Mouse (Mus musculus) ovary, adult 18-20 months (tissue): Measurements from ENCODE around the gene Fcgr1.
"Not testable (repeated sequence)": the region's sequence is repeated elsewhere in the genome, so short reads cannot be mapped to it uniquely, and the experiment has no call there.

ENCODE experiments used
- DNase-seq: peaks from one replicate; pipeline ENCODE4 v3.0.0; 2022; ENCODE audit warnings: low spot score, mixed read lengths

Gene Fcgr1

GRCm38 (mm10) chr3:96248141-96249033 lies 45.4 kb downstream of the Fcgr1 start:
- DNase-seq: no peak

- no peak for DNase-seq
Measured at GRCm38 (mm10) chr3:96247356-96248140, 46.2 kb downstream of the Fcgr1 start.

GRCm38 (mm10) chr3:96246427-96246856 lies 47.3 kb downstream of the Fcgr1 start, which contains the start of gene Hist2h3c1:
Gene Hist2h3c1, plus strand, starts transcription at chr3:96246685.
- DNase-seq: not testable (repeated sequence)

GRCm38 (mm10) chr3:96246018-96246417 lies 47.8 kb downstream of the Fcgr1 start:
- DNase-seq: not testable (repeated sequence)

GRCm38 (mm10) chr3:96245003-96245886 lies 48.5 kb downstream of the Fcgr1 start, which contains the start of gene Hist2h2aa1:
Gene Hist2h2aa1, plus strand, starts transcription at chr3:96245497.
- peak; percentile 76 for DNase-seq

- DNase-seq: no peak
Measured at GRCm38 (mm10) chr3:96243921-96244572, 49.7 kb downstream of the Fcgr1 start.

- DNase-seq: no peak
Measured at GRCm38 (mm10) chr3:96240799-96241197, 53.0 kb downstream of the Fcgr1 start.

GRCm38 (mm10) chr3:96239949-96240798 lies 53.6 kb downstream of the Fcgr1 start, which contains the start of gene Hist2h2aa2:
Gene Hist2h2aa2, minus strand, starts transcription at chr3:96240276.
- peak; percentile 93 for DNase-seq

GRCm38 (mm10) chr3:96238954-96239793 lies 54.6 kb downstream of the Fcgr1 start, which contains the start of gene Hist2h3c2:
Gene Hist2h3c2, minus strand, starts transcription at chr3:96239127.
- peak; percentile 62 for DNase-seq

- no peak for DNase-seq
Measured at GRCm38 (mm10) chr3:96237904-96238511, 55.8 kb downstream of the Fcgr1 start.

GRCm38 (mm10) chr3:96237335-96237903 lies 56.4 kb downstream of the Fcgr1 start:
- DNase-seq: no peak

- DNase-seq: no peak
Measured at GRCm38 (mm10) chr3:96236834-96237334, 56.9 kb downstream of the Fcgr1 start.

- no peak for DNase-seq
Measured at GRCm38 (mm10) chr3:96235836-96236235, 57.9 kb downstream of the Fcgr1 start.

GRCm38 (mm10) chr3:96234914-96235313 lies 58.9 kb downstream of the Fcgr1 start:
- DNase-seq: no peak
